Mouse (Mus musculus): ENCODE measurements at regions not wholly inside any gene's neighbourhood (a gene's known extent, or its start where the extent isn't known, plus 50 kb on each side); places are given as distances from the start of the nearest gene placed in this dataset.

DNA sequence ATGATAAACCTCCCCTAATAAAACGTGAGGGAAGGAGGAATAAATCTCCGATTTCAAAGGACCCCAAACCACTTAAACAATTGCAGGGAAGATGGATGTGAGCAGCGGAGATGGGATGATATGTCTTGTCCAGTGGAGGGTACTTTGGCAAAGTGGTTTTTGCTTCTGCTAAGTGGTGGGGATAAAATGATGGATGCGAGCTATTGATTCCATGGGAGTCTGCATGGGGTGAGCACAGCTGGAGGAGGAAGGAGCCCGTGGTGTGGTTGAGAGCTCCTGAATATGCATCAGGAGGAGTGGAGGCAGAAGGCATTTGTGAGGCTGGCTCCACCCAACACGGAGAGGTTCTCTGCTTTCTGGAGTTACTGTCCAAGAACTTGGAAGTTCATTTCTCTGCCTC lies 227.6 kb upstream of the Eef2kmt start:
- TF ChIP-seq POLR2A (IDR thresholded peaks at IDR 0.05; ENCODE audit: low read depth, low read length), result no peak
- no peak for TF ChIP-seq CTCF (IDR thresholded peaks at IDR 0.05; ENCODE audit: extremely low read depth, insufficient read depth, insufficient read length, insufficient replicate concordance)

Data from spleen, adult 2 months (tissue).